Mouse (Mus musculus): ENCODE data around the gene 1700001P01Rik. TPM values are rescaled to one million over a fixed set of nuclear protein-coding genes. Genes with fewer than 3 reads are reported as not detected.

The 1700001P01Rik gene
- polyA plus RNA-seq, 1 experiment from 2014 or later, result 0.44 TPM

GRCm38 (mm10) chr11:97728730-97729129 is 47.0 kb downstream of the 1700001P01Rik start:
- Histone ChIP-seq H3K9ac (ENCODE audit: low read length) (no peak overlapping the region), H3K4me1 (replicated peaks; ENCODE audit: control insufficient read depth, insufficient read depth, low read length) (0 out of 2 replicates have a peak, but pooled peaks cover 1% of the 10 kb centered on the region), H3K4me3 (ENCODE audit: low read depth, low read length) (no peak overlapping the region), H3K27ac (ENCODE audit: low read depth, low read length) (no peak overlapping the region), H3K27me3 (ENCODE audit: control insufficient read depth, insufficient read depth, low read length) (no peaks in the 10 kb centered on the region), H3K4me2 (ENCODE audit: low read depth, low read length, severe bottlenecking) (no peak overlapping the region), H3K36me3 (ENCODE audit: control insufficient read depth, insufficient read depth, low read length) (peaks cover 2% of the 10 kb centered on the region; the same call in 1 of the 2 replicates), H3K9me3 (ENCODE audit: control insufficient read depth, low read length) (no peaks in the 10 kb centered on the region)
- ATAC-seq (replicated peaks; ENCODE audit: low FRiP score), result no peak
- 86% methylated on average over 7 of the region's 7 CpGs for WGBS
- DNase-seq (ENCODE audit: low spot score), result no peak

DNA sequence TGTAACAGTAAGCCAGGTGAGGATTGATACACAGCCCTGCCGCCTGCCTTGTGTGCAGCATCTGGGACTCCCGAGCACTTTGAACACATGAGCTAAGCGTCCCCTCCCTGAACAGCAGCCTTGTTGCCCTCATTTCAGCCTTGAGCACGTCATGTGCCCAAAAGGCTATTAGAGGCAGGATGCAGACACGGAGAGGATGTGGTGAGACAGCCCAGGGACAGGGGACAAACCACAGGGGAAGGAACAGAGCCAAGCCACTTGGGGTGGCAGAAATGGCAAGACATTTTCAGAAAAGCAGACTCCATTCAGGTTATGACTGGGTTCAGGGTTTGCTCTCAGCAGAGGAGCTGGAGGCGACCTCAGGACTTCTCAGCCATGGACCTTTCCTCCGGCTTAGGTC is 47.4 kb downstream of the 1700001P01Rik start:
- H3K9me3 ChIP-seq (ENCODE audit: control insufficient read depth, low read length), result no peaks in the 10 kb centered on the region
- no peak overlapping the region for H3K27ac ChIP-seq (ENCODE audit: low read depth, low read length)
- H3K9ac ChIP-seq (ENCODE audit: low read length), result no peak overlapping the region
- no peak overlapping the region for H3K4me3 ChIP-seq (ENCODE audit: low read depth, low read length)
- H3K27me3 ChIP-seq (ENCODE audit: control insufficient read depth, insufficient read depth, low read length), result no peaks in the 10 kb centered on the region
- H3K4me2 ChIP-seq (ENCODE audit: low read depth, low read length, severe bottlenecking), result no peak overlapping the region
- 82% methylated on average over 7 of the region's 7 CpGs for WGBS
- ATAC-seq (replicated peaks; ENCODE audit: low FRiP score) (no peak), DNase-seq (ENCODE audit: low spot score) (no peak)
- peaks cover 2% of the 10 kb centered on the region; the same call in 1 of the 2 replicates for H3K36me3 ChIP-seq (ENCODE audit: control insufficient read depth, insufficient read depth, low read length)
- no peaks in the 10 kb centered on the region for H3K4me1 ChIP-seq (replicated peaks; ENCODE audit: control insufficient read depth, insufficient read depth, low read length)

DNA sequence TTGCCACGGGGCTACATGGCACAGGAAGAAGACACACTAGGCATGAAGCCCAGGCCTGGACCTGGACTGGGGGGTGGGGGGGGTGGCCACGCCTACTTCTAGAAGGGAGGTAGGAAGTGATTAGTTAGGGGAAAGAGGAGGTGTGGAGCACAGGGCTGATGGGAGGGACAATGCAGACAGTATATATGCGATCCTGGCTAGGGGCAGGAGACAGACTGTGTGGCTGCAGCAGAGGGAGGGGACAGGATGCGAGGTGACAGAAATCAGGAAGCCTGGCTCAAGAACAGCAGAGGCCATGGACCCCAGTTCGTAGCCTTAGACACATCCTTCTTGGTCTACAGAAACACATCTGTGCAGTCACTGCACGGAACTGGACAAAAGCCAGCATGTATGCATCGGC is 52.0 kb downstream of the 1700001P01Rik start:
- 88% methylated on average over 7 of the region's 7 CpGs for WGBS
- Histone ChIP-seq H3K27ac (ENCODE audit: low read depth, low read length) (no peak overlapping the region), H3K27me3 (ENCODE audit: control insufficient read depth, insufficient read depth, low read length) (no peaks in the 10 kb centered on the region), H3K9me3 (ENCODE audit: control insufficient read depth, low read length) (peaks cover 3% of the 10 kb centered on the region), H3K4me1 (replicated peaks; ENCODE audit: control insufficient read depth, insufficient read depth, low read length) (no peaks in the 10 kb centered on the region), H3K4me3 (ENCODE audit: low read depth, low read length) (no peak overlapping the region), H3K4me2 (ENCODE audit: low read depth, low read length, severe bottlenecking) (no peak overlapping the region), H3K9ac (ENCODE audit: low read length) (no peak overlapping the region), H3K36me3 (ENCODE audit: control insufficient read depth, insufficient read depth, low read length) (peaks cover 17% of the 10 kb centered on the region)
- DNase-seq (ENCODE audit: low spot score) (no peak), ATAC-seq (replicated peaks; ENCODE audit: low FRiP score) (no peak)

Small RNA genes lying within 50 kb of the gene (microRNA-seq; reads per million reads assigned to microRNA genes)
- gene Mir8102 (ENCODE audit: insufficient number of aligned reads), result not detected

Other genes with a start within 250 kb of the 1700001P01Rik start
- 3.2 and 3.7 TPM in 2 replicates for gene Srcin1, start 199.7 kb downstream of the 1700001P01Rik start, polyA plus RNA-seq (2014; fragmentation: Nextera tagmentation; extraction: Ambion mirVana)
- gene Epop, start 146.2 kb downstream of the 1700001P01Rik start, polyA plus RNA-seq (2014; fragmentation: Nextera tagmentation; extraction: Ambion mirVana), result 13.8 and 15.8 TPM in 2 replicates
- gene Mllt6, start 112.5 kb downstream of the 1700001P01Rik start, polyA plus RNA-seq (2014; fragmentation: Nextera tagmentation; extraction: Ambion mirVana), result 3.4 and 4.9 TPM in 2 replicates
- gene Cisd3, start 90.1 kb downstream of the 1700001P01Rik start, polyA plus RNA-seq (2014; fragmentation: Nextera tagmentation; extraction: Ambion mirVana), result 13.5 and 14.0 TPM in 2 replicates
- 24.2 and 25.9 TPM in 2 replicates for gene Pcgf2, start 75.4 kb downstream of the 1700001P01Rik start, polyA plus RNA-seq (2014; fragmentation: Nextera tagmentation; extraction: Ambion mirVana)
- gene Psmb3, start 72.5 kb downstream of the 1700001P01Rik start, polyA plus RNA-seq (2014; fragmentation: Nextera tagmentation; extraction: Ambion mirVana), result 463 and 510 TPM in 2 replicates
- 1.8 and 1.9 TPM in 2 replicates for gene Pip4k2b, start 31.2 kb downstream of the 1700001P01Rik start, polyA plus RNA-seq (2014; fragmentation: Nextera tagmentation; extraction: Ambion mirVana)
- gene Cwc25, start 9.4 kb downstream of the 1700001P01Rik start, polyA plus RNA-seq (2014; fragmentation: Nextera tagmentation; extraction: Ambion mirVana), result 16.3 and 19.5 TPM in 2 replicates
- 400 and 454 TPM in 2 replicates for gene Rpl23, start 6.5 kb upstream of the 1700001P01Rik start, polyA plus RNA-seq (2014; fragmentation: Nextera tagmentation; extraction: Ambion mirVana)
- 77.6 and 77.8 TPM in 2 replicates for gene Lasp1, start 23.1 kb upstream of the 1700001P01Rik start, polyA plus RNA-seq (2014; fragmentation: Nextera tagmentation; extraction: Ambion mirVana)
- gene B230217C12Rik, start 64.9 kb upstream of the 1700001P01Rik start, polyA plus RNA-seq (2014; fragmentation: Nextera tagmentation; extraction: Ambion mirVana), result 13.3 and 17.7 TPM in 2 replicates
- 0.40 and 0.83 TPM in 2 replicates for gene Fbxo47, start 108.2 kb upstream of the 1700001P01Rik start, polyA plus RNA-seq (2014; fragmentation: Nextera tagmentation; extraction: Ambion mirVana)
- gene Plxdc1, start 210.5 kb upstream of the 1700001P01Rik start, polyA plus RNA-seq (2014; fragmentation: Nextera tagmentation; extraction: Ambion mirVana), result 0.20 TPM in 1 of 2 replicates, not detected in the other
- gene Arl5c, start 220.3 kb upstream of the 1700001P01Rik start, polyA plus RNA-seq (2014; fragmentation: Nextera tagmentation; extraction: Ambion mirVana), result 10.4 and 12.3 TPM in 2 replicates
- 9.6 and 11.1 TPM in 2 replicates for gene Cacnb1, start 247.1 kb upstream of the 1700001P01Rik start, polyA plus RNA-seq (2014; fragmentation: Nextera tagmentation; extraction: Ambion mirVana)

Data from forebrain, embryonic 11.5 days (tissue).